Mouse (Mus musculus) urinary bladder, postnatal 25 days (tissue): ENCODE results near the gene Cab39l.

Experiments
- DNase-seq: peaks from one replicate; pipeline ENCODE4 v3.0.0; 2022; ENCODE audit warnings: low spot score

The Cab39l gene

GRCm38 (mm10) chr14:59506139-59506538 lies 65.4 kb downstream of the Cab39l start:
- DNase-seq = no peak

GRCm38 (mm10) chr14:59513922-59514444 lies 73.2 kb downstream of the Cab39l start:
- DNase-seq = no peak

- no peak for DNase-seq
Measured at GRCm38 (mm10) chr14:59525843-59526242, 85.1 kb downstream of the Cab39l start.

GRCm38 (mm10) chr14:59530801-59531200 lies 90.0 kb downstream of the Cab39l start:
- no peak for DNase-seq

- no peak for DNase-seq
Measured at GRCm38 (mm10) chr14:59532986-59533385, 92.2 kb downstream of the Cab39l start.

- DNase-seq = no peak
Measured at GRCm38 (mm10) chr14:59533908-59534307, 93.1 kb downstream of the Cab39l start.

GRCm38 (mm10) chr14:59537829-59538432 lies 97.2 kb downstream of the Cab39l start:
- no peak for DNase-seq

- no peak for DNase-seq
Measured at GRCm38 (mm10) chr14:59540230-59540629, 99.5 kb downstream of the Cab39l start.

GRCm38 (mm10) chr14:59540761-59541160 lies 100.0 kb downstream of the Cab39l start:
- no peak for DNase-seq

GRCm38 (mm10) chr14:59543158-59543826 lies 102.5 kb downstream of the Cab39l start:
- DNase-seq = no peak

- DNase-seq = no peak
Measured at GRCm38 (mm10) chr14:59543956-59544355, 103.2 kb downstream of the Cab39l start.

GRCm38 (mm10) chr14:59546162-59546880 lies 105.5 kb downstream of the Cab39l start:
- DNase-seq = no peak

- DNase-seq = no peak
Measured at GRCm38 (mm10) chr14:59547530-59547929, 106.8 kb downstream of the Cab39l start.

GRCm38 (mm10) chr14:59548532-59548931 lies 107.8 kb downstream of the Cab39l start:
- DNase-seq = no peak

- peak; percentile 43 for DNase-seq
Measured at GRCm38 (mm10) chr14:59549106-59549505, 108.3 kb downstream of the Cab39l start.

GRCm38 (mm10) chr14:59550841-59551240 lies 110.1 kb downstream of the Cab39l start:
- no peak for DNase-seq

GRCm38 (mm10) chr14:59551956-59552355 lies 111.2 kb downstream of the Cab39l start:
- DNase-seq = no peak

GRCm38 (mm10) chr14:59554025-59554424 lies 113.3 kb downstream of the Cab39l start:
- no peak for DNase-seq

GRCm38 (mm10) chr14:59555018-59555417 lies 114.2 kb downstream of the Cab39l start:
- DNase-seq = no peak

GRCm38 (mm10) chr14:59555928-59556531 lies 115.3 kb downstream of the Cab39l start:
- DNase-seq = peak; percentile 77

- no peak for DNase-seq
Measured at GRCm38 (mm10) chr14:59557071-59557470, 116.3 kb downstream of the Cab39l start.

- no peak for DNase-seq
Measured at GRCm38 (mm10) chr14:59557886-59558285, 117.1 kb downstream of the Cab39l start.
